Mouse (Mus musculus) thymus, adult 2 months (tissue): ENCODE measurements around the gene Htra2.

ENCODE experiments used
- CTCF ChIP-seq: fragments of 200-500 bp; IDR thresholded peaks from 2 replicates; pipeline ENCODE4 v1.5.1; 2012; ENCODE audit warnings: mild to moderate bottlenecking, control low read depth, low read length, moderate library complexity, borderline replicate concordance; ENCODE audit not compliant: control insufficient read depth, poor library complexity, insufficient read depth; ENCODE audit errors: extremely low read depth
- POLR2A ChIP-seq: fragments of 200-500 bp; IDR thresholded peaks from 2 replicates; pipeline ENCODE4 v1.6.1; 2012; ENCODE audit warnings: mild to moderate bottlenecking, low read length, control low read depth, moderate library complexity; ENCODE audit not compliant: control insufficient read depth, poor library complexity, insufficient read depth; ENCODE audit errors: extremely low read depth

DNA sequence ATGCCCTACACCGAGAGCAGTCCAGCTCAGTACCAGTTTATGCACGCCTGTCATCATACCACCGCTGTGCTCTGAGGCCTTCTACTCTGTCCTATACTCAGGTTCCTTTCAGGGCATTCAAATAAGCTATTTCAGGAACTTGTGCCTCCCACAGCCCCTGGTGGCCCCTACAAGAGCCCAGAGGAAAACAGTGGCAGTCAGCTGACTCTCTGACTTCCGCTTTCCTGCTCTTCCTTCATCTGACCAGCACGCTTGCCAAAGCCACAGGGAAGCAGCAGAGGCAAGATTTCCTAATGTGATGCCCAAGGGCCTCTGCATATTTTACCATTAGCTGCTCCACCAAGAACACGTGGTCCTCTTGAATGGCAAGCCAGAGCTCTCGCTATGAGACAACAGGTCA, 50.2 kb downstream of the Htra2 start:
- no peak for TF ChIP-seq CTCF
- no peak for TF ChIP-seq POLR2A
